Mouse (Mus musculus) monocyte, adult 2 months (primary cell): Measurements from ENCODE around the gene Nav2.

ENCODE experiments used
- DNase-seq, 2 experiments: peaks; one replicate each; pipeline ENCODE4 v3.0.0; 2022; ENCODE audit warnings: low spot score in 2 of 2, low read depth in 1 of 2

The Nav2 gene

GRCm38 (mm10) chr7:49272445-49273439 lies 364.2 kb downstream of the Nav2 start:
- DNase-seq, result peak in 1 of 2 experiments; percentile 16

- no peak for DNase-seq
These were observed 365.6 kb downstream of the Nav2 start for GRCm38 (mm10) chr7:49273907-49274656.

GRCm38 (mm10) chr7:49274676-49275075 lies 366.2 kb downstream of the Nav2 start:
- DNase-seq, result no peak

- no peak for DNase-seq
These were observed 367.6 kb downstream of the Nav2 start for GRCm38 (mm10) chr7:49276163-49276562.

GRCm38 (mm10) chr7:49277685-49278084 lies 369.2 kb downstream of the Nav2 start:
- no peak for DNase-seq

GRCm38 (mm10) chr7:49278531-49278930 lies 370.0 kb downstream of the Nav2 start:
- no peak for DNase-seq

- DNase-seq, result no peak
These were observed 371.9 kb downstream of the Nav2 start for GRCm38 (mm10) chr7:49280427-49280826.

- no peak for DNase-seq
These were observed 373.9 kb downstream of the Nav2 start for GRCm38 (mm10) chr7:49282446-49282845.

GRCm38 (mm10) chr7:49283507-49284361 lies 375.2 kb downstream of the Nav2 start:
- DNase-seq, result no peak

- DNase-seq, result no peak
These were observed 379.7 kb downstream of the Nav2 start for GRCm38 (mm10) chr7:49288186-49288585.

- DNase-seq, result no peak
These were observed 381.8 kb downstream of the Nav2 start for GRCm38 (mm10) chr7:49290308-49290707.

- DNase-seq, result no peak
These were observed 382.8 kb downstream of the Nav2 start for GRCm38 (mm10) chr7:49291208-49291892.

GRCm38 (mm10) chr7:49297148-49297547 lies 388.6 kb downstream of the Nav2 start:
- DNase-seq, result no peak

- no peak for DNase-seq
These were observed 389.9 kb downstream of the Nav2 start for GRCm38 (mm10) chr7:49298431-49298839.

- no peak for DNase-seq
These were observed 393.0 kb downstream of the Nav2 start for GRCm38 (mm10) chr7:49301487-49301886.

GRCm38 (mm10) chr7:49303600-49304411 lies 395.3 kb downstream of the Nav2 start:
- no peak for DNase-seq

- DNase-seq, result no peak
These were observed 399.2 kb downstream of the Nav2 start for GRCm38 (mm10) chr7:49307717-49308116.

GRCm38 (mm10) chr7:49309746-49310145 lies 401.2 kb downstream of the Nav2 start:
- DNase-seq, result no peak

- DNase-seq, result no peak
These were observed 405.4 kb downstream of the Nav2 start for GRCm38 (mm10) chr7:49313945-49314344.

- no peak for DNase-seq
These were observed 406.5 kb downstream of the Nav2 start for GRCm38 (mm10) chr7:49315033-49315432.
